Mouse (Mus musculus) kidney, adult 2 months (tissue): Measurements from ENCODE around the gene Cela3b.

Experiments
- CTCF ChIP-seq: fragments of 200-500 bp; conservative IDR thresholded peaks from 2 replicates; pipeline ENCODE4 v1.5.1; 2011; ENCODE audit warnings: low read depth, mild to moderate bottlenecking, control low read depth, low read length, moderate library complexity, mixed read lengths; ENCODE audit not compliant: insufficient read depth, insufficient read length
- POLR2A ChIP-seq: fragments of 200-500 bp; IDR thresholded peaks from one replicate; pipeline ENCODE4 v1.6.1; 2011; ENCODE audit warnings: low read depth, low read length, control low read depth

- TF ChIP-seq CTCF (no peak), POLR2A (peak; percentile 61)
Measured at GRCm38 (mm10) chr4:137468260-137469080, 38.1 kb upstream of the Cela3b start, which contains the start of gene Hspg2.
